ENCODE assay signal across 9 mouse cellular contexts in genomic region chrX:143736035-143736434, GRCm38 (mm10).
DNase-seq lines count a peak whose midpoint lies in the region; ATAC-seq and TF ChIP-seq lines count a peak whose summit lies in the region.
"Had no signal": no experiment of that assay in that cellular context is flagged by ENCODE, and none has a peak within 500 bp of the region (broad histone marks: within the 10 kb centered on the region; RNA-seq: fewer than 3 reads in every experiment).

No protein-coding gene starts in this region.

- TF ChIP-seq EP300 in stomach, postnatal 0 days (optimal IDR thresholded peaks at IDR 0.05), result no peak

- H3K36me3 ChIP-seq in kidney, postnatal 0 days (ENCODE audit: insufficient read depth, low read length), result no peaks in the 10 kb centered on the region
- H3K36me3 ChIP-seq in embryonic facial prominence, embryonic 11.5 days (replicated peaks; ENCODE audit: control insufficient read depth, insufficient read depth, low read depth, low read length), result no peaks in the 10 kb centered on the region
- H3K36me3 ChIP-seq in stomach, postnatal 0 days (ENCODE audit: control insufficient read depth, insufficient read depth, low read length), result no peaks in the 10 kb centered on the region
- H3K36me3 ChIP-seq: lung, embryonic 15.5 days had no signal

- DNase-seq in CD4-positive, CD25-positive, alpha-beta regulatory T cell, adult 2 months (ENCODE audit: low read depth, low spot score), result peak; percentile 3
- DNase-seq in kidney, postnatal 0 days (ENCODE audit: low spot score), result peak; percentile 45
- no peak for DNase-seq in kidney, adult 11 months
- DNase-seq in A20 (ENCODE audit: low read depth, low spot score), result peak; percentile 2
- DNase-seq in embryonic facial prominence, embryonic 11.5 days (ENCODE audit: low spot score), result peak; percentile 38
- peak; percentile 16 for DNase-seq in stomach, postnatal 0 days (ENCODE audit: low spot score)
- DNase-seq in urinary bladder, postnatal 10 days (ENCODE audit: low spot score), result no peak

- H3K9ac ChIP-seq in kidney, postnatal 0 days (ENCODE audit: low read depth, low read length), result no peak overlapping the region
- no peak overlapping the region for H3K9ac ChIP-seq in embryonic facial prominence, embryonic 11.5 days (replicated peaks; ENCODE audit: low read length)
- H3K9ac ChIP-seq in stomach, postnatal 0 days (ENCODE audit: low read length), result no peak overlapping the region
- H3K9ac ChIP-seq: lung, embryonic 15.5 days had no signal

- 40% methylated on average over 4 of the region's 4 CpGs for WGBS in kidney, postnatal 0 days
- WGBS in embryonic facial prominence, embryonic 11.5 days, result 36% methylated on average over 4 of the region's 4 CpGs
- WGBS in stomach, postnatal 0 days, result 42% methylated on average over 4 of the region's 4 CpGs

- H3K27ac ChIP-seq in kidney, postnatal 0 days, result no peak overlapping the region
- H3K27ac ChIP-seq in embryonic facial prominence, embryonic 11.5 days (replicated peaks; ENCODE audit: low read depth, low read length), result no peak overlapping the region
- no peak overlapping the region for H3K27ac ChIP-seq in stomach, postnatal 0 days (replicated peaks)
- H3K27ac ChIP-seq: lung, embryonic 15.5 days had no signal

- ATAC-seq in CD4-positive, CD25-positive, alpha-beta regulatory T cell, adult 4 months, result no peak
- ATAC-seq in kidney, postnatal 0 days (replicated peaks; ENCODE audit: low FRiP score, low read depth), result no peak
- ATAC-seq in embryonic facial prominence, embryonic 11.5 days (replicated peaks; ENCODE audit: insufficient number of reproducible peaks, low FRiP score, low TSS enrichment, low read depth), result no peak
- ATAC-seq in stomach, postnatal 0 days (ENCODE audit: low FRiP score, low TSS enrichment), result no peak

- H3K4me1 ChIP-seq in kidney, postnatal 0 days (replicated peaks; ENCODE audit: insufficient read depth, low read length), result no peaks in the 10 kb centered on the region
- H3K4me1 ChIP-seq in embryonic facial prominence, embryonic 11.5 days (ENCODE audit: control insufficient read depth, insufficient read depth, low read length), result no peaks in the 10 kb centered on the region
- no peaks in the 10 kb centered on the region for H3K4me1 ChIP-seq in stomach, postnatal 0 days (replicated peaks; ENCODE audit: control insufficient read depth, insufficient read depth)
- H3K4me1 ChIP-seq: lung, embryonic 15.5 days had no signal

- H3K27me3 ChIP-seq in kidney, postnatal 0 days (ENCODE audit: insufficient read depth, low read length), result no peaks in the 10 kb centered on the region
- H3K27me3 ChIP-seq in embryonic facial prominence, embryonic 11.5 days (ENCODE audit: control insufficient read depth, insufficient read depth, low read length), result no peaks in the 10 kb centered on the region
- H3K27me3 ChIP-seq in stomach, postnatal 0 days (ENCODE audit: control insufficient read depth, insufficient read depth, low read length), result no peaks in the 10 kb centered on the region
- H3K27me3 ChIP-seq: lung, embryonic 15.5 days had no signal

- H3K4me3 ChIP-seq in kidney, postnatal 0 days (replicated peaks; ENCODE audit: low read depth, low read length), result no peak overlapping the region
- no peak overlapping the region for H3K4me3 ChIP-seq in embryonic facial prominence, embryonic 11.5 days (ENCODE audit: low read depth, low read length)
- no peak overlapping the region for H3K4me3 ChIP-seq in stomach, postnatal 0 days (ENCODE audit: low read depth, low read length)
- H3K4me3 ChIP-seq: lung, embryonic 15.5 days had no signal

- no peaks in the 10 kb centered on the region for H3K9me3 ChIP-seq in kidney, postnatal 0 days (replicated peaks; ENCODE audit: low read length)
- H3K9me3 ChIP-seq in embryonic facial prominence, embryonic 11.5 days (replicated peaks; ENCODE audit: control insufficient read depth, low read length), result no peaks in the 10 kb centered on the region
- no peaks in the 10 kb centered on the region for H3K9me3 ChIP-seq in stomach, postnatal 0 days (ENCODE audit: control insufficient read depth, low read length)
- H3K9me3 ChIP-seq: lung, embryonic 15.5 days had no signal

- H3K4me2 ChIP-seq in kidney, postnatal 0 days (ENCODE audit: low read length), result no peak overlapping the region
- H3K4me2 ChIP-seq in embryonic facial prominence, embryonic 11.5 days (ENCODE audit: low read depth, low read length), result no peak overlapping the region
- no peak overlapping the region for H3K4me2 ChIP-seq in stomach, postnatal 0 days (replicated peaks; ENCODE audit: low read depth)
- H3K4me2 ChIP-seq: lung, embryonic 15.5 days had no signal

- peak; percentile 67 for TF ChIP-seq CTCF in kidney, postnatal 0 days (IDR thresholded peaks at IDR 0.05; ENCODE audit: low read depth)
- TF ChIP-seq CTCF in stomach, postnatal 0 days (IDR thresholded peaks at IDR 0.05; ENCODE audit: low read depth), result peak; percentile 72

Comparison
In these comparisons a context has a peak if more than half of its experiments do, and no peak if none do; other contexts are left out.
1. DNase-seq: peak in CD4-positive, CD25-positive, alpha-beta regulatory T cell, adult 2 months (single experiment), kidney, postnatal 0 days (single experiment), A20 (single experiment), embryonic facial prominence, embryonic 11.5 days (single experiment) and stomach, postnatal 0 days (single experiment); none in kidney, adult 11 months (single experiment) and urinary bladder, postnatal 10 days (single experiment).